Mouse (Mus musculus): ENCODE data around the gene Nrp1. TPM values are rescaled to one million over a fixed set of nuclear protein-coding genes. Genes with fewer than 3 reads are reported as not detected.

The Nrp1 gene
- polyA plus RNA-seq, 1 experiment from 2014 or later = 126 TPM

GRCm38 (mm10) chr8:128357540-128358405 lies 631 bp upstream of the Nrp1 start:
- WGBS = under 1% methylated on average over 29 of the region's 29 CpGs
- Histone ChIP-seq H3K4me1 (ENCODE audit: control insufficient read depth in 2 of 2, insufficient read depth in 2 of 2, low read length in 2 of 2) (peaks cover 3 to 13% of the 10 kb centered on the region in 2 experiments), H3K9ac (ENCODE audit: low read length) (peak overlapping the region; percentile 100), H3K4me2 (ENCODE audit: low read length) (peak overlapping the region; percentile 96), H3K27me3 (ENCODE audit: control insufficient read depth, insufficient read depth, low read length) (no peaks in the 10 kb centered on the region), H3K9me3 (ENCODE audit: control insufficient read depth, low read length) (no peaks in the 10 kb centered on the region), H3K36me3 (ENCODE audit: control insufficient read depth, insufficient read depth, low read length) (no peaks in the 10 kb centered on the region), H3K27ac (replicated peaks in 1 of 2; ENCODE audit: control insufficient read depth in 1 of 2, insufficient read depth in 1 of 2, low read depth in 2 of 2, low read length in 2 of 2) (peak overlapping the region; percentile 99), H3K4me3 (ENCODE audit: control insufficient read depth in 1 of 2, insufficient read depth in 1 of 2, low read depth in 1 of 2, low read length in 2 of 2) (peak overlapping the region; percentile 77 to 91)
- no peak for ATAC-seq (ENCODE audit: insufficient number of reproducible peaks, insufficient read depth, low FRiP score, low read depth)

DNA sequence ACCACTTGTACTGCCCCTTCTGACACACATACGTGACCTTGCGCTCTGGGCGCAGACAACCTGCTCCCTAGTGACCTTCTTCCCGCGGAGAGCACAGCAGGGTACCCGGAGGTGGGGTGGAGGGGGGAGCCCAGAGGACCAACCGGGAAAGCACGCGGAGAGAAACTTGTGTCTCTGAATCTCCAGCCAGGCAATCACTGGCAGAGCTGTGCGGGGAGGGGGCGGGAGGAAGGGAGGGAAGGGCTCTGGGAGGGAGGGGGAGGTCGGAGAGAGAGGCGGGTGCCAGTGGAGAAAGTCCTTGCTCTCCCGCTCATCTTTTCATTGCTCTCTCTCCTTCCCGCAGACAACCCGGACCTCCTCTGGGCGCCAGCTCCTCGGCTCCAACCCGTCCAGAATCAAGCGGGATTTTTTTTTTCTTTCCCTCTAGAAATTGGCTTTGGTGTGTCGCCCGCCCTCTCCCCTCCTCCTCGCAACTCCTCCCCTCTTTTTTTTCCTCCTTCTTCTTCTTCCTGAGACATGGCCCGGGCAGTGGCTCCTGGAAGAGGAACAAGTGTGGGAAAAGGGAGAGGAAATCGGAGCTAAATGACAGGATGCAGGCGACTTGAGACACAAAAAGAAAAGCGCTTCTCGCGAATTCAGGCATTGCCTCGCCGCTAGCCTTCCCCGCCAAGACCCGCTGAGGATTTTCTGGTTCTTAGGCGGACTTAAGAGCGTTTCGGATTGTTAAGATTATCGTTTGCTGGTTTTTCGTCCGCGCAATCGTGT lies 534 bp downstream of the Nrp1 start:
- peak; percentile 14 for ATAC-seq (ENCODE audit: insufficient number of reproducible peaks, insufficient read depth, low FRiP score, low read depth)
- under 1% methylated on average over 41 of the region's 41 CpGs for WGBS
- no peaks in the 10 kb centered on the region for H3K27me3 ChIP-seq (ENCODE audit: control insufficient read depth, insufficient read depth, low read length)
- H3K9me3 ChIP-seq (ENCODE audit: control insufficient read depth, low read length) = no peaks in the 10 kb centered on the region
- H3K4me2 ChIP-seq (ENCODE audit: low read length) = peak overlapping the region; percentile 96
- peak overlapping the region; percentile 77 to 91 for H3K4me3 ChIP-seq (ENCODE audit: control insufficient read depth in 1 of 2, insufficient read depth in 1 of 2, low read depth in 1 of 2, low read length in 2 of 2)
- peak overlapping the region; percentile 100 for H3K9ac ChIP-seq (ENCODE audit: low read length)
- H3K4me1 ChIP-seq (ENCODE audit: control insufficient read depth in 2 of 2, insufficient read depth in 2 of 2, low read length in 2 of 2) = peaks cover 3 to 19% of the 10 kb centered on the region in 2 experiments
- H3K27ac ChIP-seq (replicated peaks in 1 of 2; ENCODE audit: control insufficient read depth in 1 of 2, insufficient read depth in 1 of 2, low read depth in 2 of 2, low read length in 2 of 2) = peak overlapping the region; percentile 99
- H3K36me3 ChIP-seq (ENCODE audit: control insufficient read depth, insufficient read depth, low read length) = peaks cover 7% of the 10 kb centered on the region

DNA sequence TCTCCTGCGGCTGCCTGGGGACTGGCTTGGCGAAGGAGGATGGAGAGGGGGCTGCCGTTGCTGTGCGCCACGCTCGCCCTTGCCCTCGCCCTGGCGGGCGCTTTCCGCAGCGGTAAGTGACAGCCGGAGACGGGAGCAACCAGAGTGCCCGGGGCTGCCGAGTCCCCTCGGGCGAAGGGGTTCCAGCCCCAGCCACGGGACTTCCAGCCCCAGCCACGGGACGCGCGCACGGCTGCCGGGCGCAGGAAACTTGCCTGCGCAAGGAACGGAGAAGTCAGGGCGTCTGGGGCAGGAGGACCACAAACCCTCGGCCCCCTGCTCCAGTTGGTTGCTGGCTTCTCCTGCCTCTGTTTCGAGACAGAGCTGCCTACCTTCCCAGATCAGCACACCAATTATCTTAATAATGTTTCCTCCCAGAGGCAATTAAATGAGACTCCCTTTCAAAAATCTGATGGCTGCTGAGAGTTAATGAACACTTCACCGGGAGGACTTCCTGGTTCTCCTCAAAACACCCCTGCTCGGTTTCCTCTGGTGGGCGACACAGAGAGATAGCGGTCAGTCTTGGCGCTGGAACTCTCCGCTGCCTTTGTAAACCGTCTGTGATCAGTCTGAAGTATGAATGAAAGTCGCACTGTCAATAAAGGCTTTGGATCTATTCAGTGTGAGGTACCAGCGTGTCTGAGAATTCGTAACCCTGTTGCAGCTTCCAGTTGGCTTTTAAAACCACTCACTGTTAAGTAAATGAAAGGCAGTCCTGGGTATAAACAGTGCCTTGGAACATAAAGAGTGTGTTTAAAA lies 1.3 kb downstream of the Nrp1 start:
- WGBS = under 1% methylated on average over 39 of the region's 40 CpGs
- Histone ChIP-seq H3K36me3 (ENCODE audit: control insufficient read depth, insufficient read depth, low read length) (peaks cover 14% of the 10 kb centered on the region), H3K4me1 (ENCODE audit: control insufficient read depth in 2 of 2, insufficient read depth in 2 of 2, low read length in 2 of 2) (peaks cover 3 to 27% of the 10 kb centered on the region in 2 experiments), H3K4me2 (ENCODE audit: low read length) (peak overlapping the region; percentile 96), H3K27me3 (ENCODE audit: control insufficient read depth, insufficient read depth, low read length) (no peaks in the 10 kb centered on the region), H3K9ac (ENCODE audit: low read length) (peak overlapping the region; percentile 100), H3K9me3 (ENCODE audit: control insufficient read depth, low read length) (no peaks in the 10 kb centered on the region), H3K4me3 (ENCODE audit: control insufficient read depth in 1 of 2, insufficient read depth in 1 of 2, low read depth in 1 of 2, low read length in 2 of 2) (peak overlapping the region; percentile 77 to 91), H3K27ac (replicated peaks in 1 of 2; ENCODE audit: control insufficient read depth in 1 of 2, insufficient read depth in 1 of 2, low read depth in 2 of 2, low read length in 2 of 2) (peak overlapping the region; percentile 99)
- ATAC-seq (ENCODE audit: insufficient number of reproducible peaks, insufficient read depth, low FRiP score, low read depth) = no peak

GRCm38 (mm10) chr8:128361343-128361870 lies 3.0 kb downstream of the Nrp1 start:
- Histone ChIP-seq H3K4me3 (ENCODE audit: control insufficient read depth in 1 of 2, insufficient read depth in 1 of 2, low read depth in 1 of 2, low read length in 2 of 2) (peak overlapping the region; percentile 39 to 91), H3K27ac (replicated peaks in 1 of 2; ENCODE audit: control insufficient read depth in 1 of 2, insufficient read depth in 1 of 2, low read depth in 2 of 2, low read length in 2 of 2) (peak overlapping the region; percentile 55 to 99), H3K9ac (ENCODE audit: low read length) (peak overlapping the region; percentile 100), H3K36me3 (ENCODE audit: control insufficient read depth, insufficient read depth, low read length) (peaks cover 31% of the 10 kb centered on the region), H3K27me3 (ENCODE audit: control insufficient read depth, insufficient read depth, low read length) (no peaks in the 10 kb centered on the region), H3K9me3 (ENCODE audit: control insufficient read depth, low read length) (no peaks in the 10 kb centered on the region), H3K4me1 (ENCODE audit: control insufficient read depth in 2 of 2, insufficient read depth in 2 of 2, low read length in 2 of 2) (peaks cover 0 to 34% of the 10 kb centered on the region in 2 experiments; a peak in 2 of 4 replicates), H3K4me2 (ENCODE audit: low read length) (peak overlapping the region; percentile 96)
- ATAC-seq (ENCODE audit: insufficient number of reproducible peaks, insufficient read depth, low FRiP score, low read depth) = no peak
- WGBS = 8% methylated on average over 5 of the region's 5 CpGs

DNA sequence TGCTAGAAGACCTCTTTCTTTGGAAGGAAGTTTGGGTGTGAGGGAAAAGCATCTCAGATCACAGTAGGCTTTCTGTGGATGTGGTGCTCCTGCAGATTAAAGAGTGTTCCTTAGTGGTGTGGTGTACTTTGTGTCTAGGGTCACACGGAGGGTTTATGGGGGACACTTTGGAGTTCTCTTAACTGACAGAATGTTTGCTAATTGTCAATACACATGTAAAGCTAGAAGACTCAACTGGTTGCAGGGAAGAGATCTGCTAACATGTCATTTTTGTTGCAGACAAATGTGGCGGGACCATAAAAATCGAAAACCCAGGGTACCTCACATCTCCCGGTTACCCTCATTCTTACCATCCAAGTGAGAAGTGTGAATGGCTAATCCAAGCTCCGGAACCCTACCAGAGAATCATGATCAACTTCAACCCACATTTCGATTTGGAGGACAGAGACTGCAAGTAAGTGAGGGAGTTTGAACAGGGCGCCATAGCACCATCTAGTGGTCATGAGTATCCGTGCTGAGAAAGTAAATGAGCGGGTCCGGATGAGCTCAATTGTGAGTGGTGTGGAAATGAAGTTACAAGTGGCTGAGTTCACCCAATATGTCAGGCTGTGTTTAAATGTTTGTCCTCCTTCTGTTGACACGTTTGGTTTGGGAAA lies 4.7 kb downstream of the Nrp1 start:
- no peaks in the 10 kb centered on the region for H3K27me3 ChIP-seq (ENCODE audit: control insufficient read depth, insufficient read depth, low read length)
- peak overlapping the region; percentile 96 for H3K4me2 ChIP-seq (ENCODE audit: low read length)
- peaks cover 0 to 41% of the 10 kb centered on the region in 2 experiments; a peak in 2 of 4 replicates for H3K4me1 ChIP-seq (ENCODE audit: control insufficient read depth in 2 of 2, insufficient read depth in 2 of 2, low read length in 2 of 2)
- WGBS = 4% methylated on average over 11 of the region's 11 CpGs
- H3K9ac ChIP-seq (ENCODE audit: low read length) = peak overlapping the region; percentile 100
- peak overlapping the region in 1 of 2 experiments; percentile 48; a peak in 2 of 4 replicates for H3K27ac ChIP-seq (replicated peaks in 1 of 2; ENCODE audit: control insufficient read depth in 1 of 2, insufficient read depth in 1 of 2, low read depth in 2 of 2, low read length in 2 of 2)
- peaks cover 48% of the 10 kb centered on the region for H3K36me3 ChIP-seq (ENCODE audit: control insufficient read depth, insufficient read depth, low read length)
- peak overlapping the region; percentile 29 to 91; a peak in 3 of 4 replicates for H3K4me3 ChIP-seq (ENCODE audit: control insufficient read depth in 1 of 2, insufficient read depth in 1 of 2, low read depth in 1 of 2, low read length in 2 of 2)
- H3K9me3 ChIP-seq (ENCODE audit: control insufficient read depth, low read length) = no peaks in the 10 kb centered on the region
- no peak for ATAC-seq (ENCODE audit: insufficient number of reproducible peaks, insufficient read depth, low FRiP score, low read depth)

DNA sequence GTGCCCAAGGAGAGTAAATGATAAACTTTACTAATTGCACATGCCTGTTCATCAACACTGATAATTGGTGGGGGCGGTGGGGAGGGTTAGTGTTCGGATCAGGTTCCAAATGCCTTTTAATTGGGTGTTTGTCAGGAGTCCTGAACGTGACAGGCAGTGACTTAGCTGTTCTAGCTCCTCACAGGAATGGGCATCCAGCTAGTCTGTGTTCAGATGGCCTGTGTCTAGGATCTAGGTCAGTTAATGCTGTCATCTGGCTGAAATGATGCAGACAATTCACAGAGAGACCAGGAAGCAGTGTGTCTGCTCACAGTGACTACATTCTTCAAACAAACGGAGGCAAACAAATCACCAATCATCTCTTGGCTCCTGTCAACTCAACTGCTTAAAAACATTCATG lies 12.1 kb downstream of the Nrp1 start:
- no peak for ATAC-seq (ENCODE audit: insufficient number of reproducible peaks, insufficient read depth, low FRiP score, low read depth)
- Histone ChIP-seq H3K9me3 (ENCODE audit: control insufficient read depth, low read length) (no peaks in the 10 kb centered on the region), H3K4me3 (ENCODE audit: control insufficient read depth in 1 of 2, insufficient read depth in 1 of 2, low read depth in 1 of 2, low read length in 2 of 2) (no peak overlapping the region), H3K4me1 (ENCODE audit: control insufficient read depth in 2 of 2, insufficient read depth in 2 of 2, low read length in 2 of 2) (peaks cover 20 to 87% of the 10 kb centered on the region in 2 experiments), H3K36me3 (ENCODE audit: control insufficient read depth, insufficient read depth, low read length) (peaks cover 76% of the 10 kb centered on the region), H3K4me2 (ENCODE audit: low read length) (peak overlapping the region; percentile 1; the same call in 1 of the 2 replicates), H3K9ac (ENCODE audit: low read length) (no peak overlapping the region), H3K27ac (replicated peaks in 1 of 2; ENCODE audit: control insufficient read depth in 1 of 2, insufficient read depth in 1 of 2, low read depth in 2 of 2, low read length in 2 of 2) (peak overlapping the region; percentile 3 to 60), H3K27me3 (ENCODE audit: control insufficient read depth, insufficient read depth, low read length) (no peaks in the 10 kb centered on the region)
- 20% methylated on average over 4 of the region's 4 CpGs for WGBS
